Mouse (Mus musculus) thymus, adult 2 months (tissue): ENCODE data around the gene Mapk9.

Source experiments
- CTCF ChIP-seq: fragments of 200-500 bp; IDR thresholded peaks from 2 replicates; pipeline ENCODE4 v1.5.1; 2012; ENCODE audit warnings: mild to moderate bottlenecking, control low read depth, low read length, moderate library complexity, borderline replicate concordance; ENCODE audit not compliant: control insufficient read depth, poor library complexity, insufficient read depth; ENCODE audit errors: extremely low read depth
- POLR2A ChIP-seq: fragments of 200-500 bp; IDR thresholded peaks from 2 replicates; pipeline ENCODE4 v1.6.1; 2012; ENCODE audit warnings: mild to moderate bottlenecking, low read length, control low read depth, moderate library complexity; ENCODE audit not compliant: control insufficient read depth, poor library complexity, insufficient read depth; ENCODE audit errors: extremely low read depth

- TF ChIP-seq CTCF (no peak), POLR2A (no peak)
These were observed 45.0 kb upstream of the Mapk9 start for GRCm38 (mm10) chr11:49801516-49801915.
